Mouse (Mus musculus) urinary bladder, postnatal 4 days (tissue): Measurements from ENCODE around the gene Cyth4.

Experiments used
- DNase-seq, 2 experiments: peaks; one replicate each; pipeline ENCODE4 v3.0.0; 2021 to 2022; ENCODE audit warnings: low spot score in 2 of 2

Gene Cyth4

DNA sequence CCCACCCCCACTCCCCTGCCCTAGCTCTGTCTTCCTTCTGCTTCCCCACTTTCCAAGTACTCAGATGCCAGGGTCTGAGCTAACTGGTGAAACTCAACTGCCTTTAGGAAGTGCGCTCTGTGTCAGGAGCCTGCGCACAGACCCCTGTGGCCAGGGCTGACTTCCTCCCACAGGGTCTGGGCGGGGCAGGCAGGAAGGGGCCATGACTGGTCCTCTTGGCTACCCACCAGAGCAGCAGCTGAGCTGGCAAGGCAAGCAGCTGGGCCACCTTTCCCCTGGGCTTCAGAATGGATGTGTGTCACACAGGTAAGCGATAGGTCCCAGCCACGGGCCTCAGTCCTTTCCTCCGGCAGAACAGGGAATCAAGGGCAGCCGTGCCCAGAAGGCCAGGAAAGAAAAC is at the start of gene Cyth4:
TSS of gene Cyth4 (plus strand) at position 134 of the 400 bp plus-strand sequence.
- DNase-seq: no peak

DNA sequence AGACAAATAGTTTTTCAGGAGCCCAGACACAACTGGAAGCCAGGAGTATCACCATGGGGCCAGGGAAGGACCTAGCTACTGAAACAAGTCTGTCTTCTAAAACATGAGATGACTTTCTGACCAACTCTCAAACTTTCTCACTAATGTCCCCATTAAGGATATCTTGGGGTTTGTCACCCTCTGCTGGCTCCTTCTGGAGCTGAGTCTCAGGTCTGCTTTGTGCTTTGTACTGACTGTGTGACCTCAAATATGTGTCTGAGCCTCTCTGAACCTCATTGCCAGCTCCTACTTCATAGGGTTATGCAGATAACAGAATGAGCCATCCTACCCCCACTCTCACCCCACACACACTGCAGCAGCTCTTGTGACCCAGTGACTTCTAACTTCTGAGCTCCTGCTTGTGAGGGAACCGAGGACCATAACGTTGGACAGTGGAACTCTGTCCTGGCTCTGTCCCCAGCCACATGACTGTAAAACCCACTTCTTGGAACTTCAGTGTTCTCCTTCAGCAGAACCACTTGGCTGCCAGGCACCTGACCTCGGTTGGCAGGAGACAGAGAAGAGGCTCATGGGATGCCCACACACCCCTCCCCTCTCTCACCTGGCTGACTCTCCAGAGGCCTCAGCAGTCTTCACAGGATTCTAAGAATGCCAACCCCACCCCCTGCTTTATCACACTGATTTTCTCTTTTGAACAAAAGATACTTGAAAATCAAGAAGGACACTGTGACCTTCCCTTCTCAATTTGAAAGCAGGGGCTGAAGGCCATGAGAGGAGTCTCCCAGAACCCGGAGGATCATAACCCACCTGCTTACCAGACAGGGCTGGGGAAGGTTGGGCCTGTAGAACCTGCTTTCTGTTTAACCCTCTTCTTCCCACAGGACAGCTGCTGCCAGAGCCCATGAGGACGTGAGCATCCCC is 49.2 kb upstream of the Cyth4 start:
- DNase-seq: no peak

DNA sequence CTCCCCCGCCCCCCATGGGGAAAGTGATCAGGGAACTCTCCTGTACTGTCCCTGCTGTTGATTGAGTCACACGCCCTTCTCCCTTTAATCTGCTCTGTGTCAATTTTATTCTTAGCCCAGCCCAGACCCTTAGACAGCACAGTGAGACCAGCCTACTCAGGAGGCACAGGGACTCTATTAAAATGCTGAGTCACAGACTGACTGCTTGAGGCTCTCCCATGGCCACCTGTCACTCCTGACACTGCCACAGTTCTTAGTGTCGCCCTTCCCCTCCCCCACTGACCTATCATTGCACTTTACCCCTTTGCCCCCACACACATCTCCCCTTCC is 48.5 kb upstream of the Cyth4 start:
- DNase-seq: no peak

DNA sequence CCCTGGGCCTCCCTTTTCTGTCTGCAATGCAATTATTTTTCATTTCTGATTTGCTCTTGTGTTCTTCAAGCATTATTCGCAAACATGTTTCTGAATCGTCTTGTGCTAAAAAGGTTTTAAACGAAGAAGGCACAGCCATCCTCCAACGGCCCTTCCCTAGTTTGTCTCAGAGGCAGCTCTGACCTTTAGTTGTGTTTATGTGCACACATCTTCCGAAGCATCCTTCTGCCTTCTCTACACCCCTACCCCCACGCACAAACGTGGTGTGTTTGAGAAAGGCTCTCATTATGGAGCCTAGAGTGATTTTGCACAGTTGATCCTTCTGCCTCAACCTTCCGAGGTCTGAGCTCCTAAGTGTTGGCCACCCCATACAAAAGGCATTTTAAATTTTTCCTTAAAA is 48.1 kb upstream of the Cyth4 start:
- DNase-seq: no peak

DNA sequence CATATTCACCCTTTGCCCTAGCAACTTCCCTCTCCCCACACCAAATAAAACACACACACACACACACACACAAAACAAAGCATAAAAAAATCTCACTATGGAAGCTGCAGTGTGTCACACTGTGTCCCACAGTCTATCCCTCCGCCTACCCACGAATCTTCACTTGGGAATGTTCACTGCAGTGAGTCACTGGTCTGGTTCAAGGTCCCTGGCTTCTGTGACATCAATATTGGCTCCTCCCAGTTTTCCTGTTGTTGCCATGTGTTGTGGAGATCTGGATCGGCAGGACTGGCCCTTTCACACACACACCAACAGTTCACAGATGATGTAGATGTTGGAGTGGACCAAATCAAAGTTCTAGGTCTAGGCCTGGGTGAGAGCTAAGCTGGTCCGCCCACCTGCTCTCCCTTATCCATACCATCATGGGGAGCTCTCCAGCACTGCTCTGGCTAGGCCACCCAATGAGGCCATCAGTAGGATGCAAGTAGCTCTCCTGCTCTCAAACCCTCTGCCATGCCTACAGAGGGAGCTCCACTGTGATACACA is 47.6 kb upstream of the Cyth4 start:
- no peak for DNase-seq

DNA sequence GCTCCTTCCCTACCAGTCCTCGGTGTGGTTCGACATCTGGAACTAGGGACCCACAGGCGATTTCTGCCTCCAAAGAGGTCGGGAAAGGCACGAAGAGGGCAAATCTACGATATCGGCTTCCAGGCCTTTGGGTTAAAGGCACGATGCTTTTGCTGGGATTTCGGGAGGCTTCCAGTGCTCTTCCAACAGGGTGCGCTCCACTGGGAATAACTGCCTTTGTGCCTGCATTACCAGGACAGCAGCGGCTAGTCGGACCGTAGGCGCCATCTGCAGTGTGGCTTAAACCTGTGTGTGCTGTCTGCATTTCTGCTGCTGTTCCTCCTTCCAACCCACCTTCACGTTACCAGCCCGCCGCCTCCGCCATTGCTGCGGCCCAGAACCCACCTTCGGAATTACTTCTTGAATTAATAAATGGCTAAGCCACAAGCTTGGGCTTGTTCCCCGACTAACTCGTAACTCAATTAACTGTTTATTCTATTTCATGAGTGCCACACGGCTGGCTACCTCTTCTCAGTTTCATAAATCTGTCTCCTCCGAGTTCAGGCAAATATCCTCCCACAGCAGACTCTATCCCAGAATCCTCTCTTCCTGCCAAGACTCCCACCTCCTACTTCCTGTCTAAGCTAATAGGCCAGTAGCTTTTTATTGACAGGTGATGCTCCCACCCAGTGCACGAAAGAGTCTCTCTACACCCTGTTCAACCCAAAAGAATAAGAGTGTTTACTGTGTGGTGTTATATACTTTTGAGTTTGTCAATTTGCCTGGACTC is 42.1 kb upstream of the Cyth4 start:
- DNase-seq: no peak

DNA sequence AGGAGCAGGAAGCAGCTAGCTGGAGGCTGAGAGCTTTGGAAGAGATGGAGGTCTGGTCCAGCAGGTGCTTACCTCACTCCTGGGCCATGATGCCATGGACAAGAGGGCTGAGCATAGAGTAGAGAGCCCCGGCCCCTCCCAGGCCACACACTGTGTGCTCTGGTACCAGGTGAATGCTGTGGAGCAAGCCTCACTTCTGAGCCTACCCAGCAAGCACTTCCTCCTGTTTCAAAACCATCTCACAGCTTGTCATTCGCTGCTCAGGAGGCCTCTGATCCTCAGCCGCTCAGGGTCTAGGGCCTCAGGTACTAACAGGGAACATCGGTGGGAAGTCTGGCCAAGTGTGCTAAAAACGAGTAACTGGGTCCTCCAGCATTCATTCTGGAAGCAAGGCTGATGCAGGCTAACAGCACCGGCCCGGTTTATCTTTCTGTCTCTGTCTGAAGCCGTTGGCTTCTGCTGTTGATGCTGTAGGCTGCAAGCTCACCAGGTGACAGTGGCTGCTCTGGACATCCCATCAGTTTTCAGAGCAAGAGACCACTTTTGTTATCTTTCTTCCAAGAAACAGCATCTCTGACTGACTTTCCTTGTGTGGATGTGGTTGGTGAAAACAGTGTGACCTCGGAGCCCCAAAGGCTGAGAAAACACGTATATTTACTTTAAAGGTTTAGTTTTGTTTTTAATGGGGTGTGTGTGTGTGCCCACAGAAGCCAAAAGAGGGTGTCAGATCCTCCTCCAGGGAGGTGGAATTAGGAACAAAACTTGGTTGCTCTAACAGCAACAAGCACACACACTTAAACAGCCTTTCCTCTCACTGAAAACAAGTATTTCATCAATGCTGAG is 38.9 kb upstream of the Cyth4 start:
- no peak for DNase-seq

DNA sequence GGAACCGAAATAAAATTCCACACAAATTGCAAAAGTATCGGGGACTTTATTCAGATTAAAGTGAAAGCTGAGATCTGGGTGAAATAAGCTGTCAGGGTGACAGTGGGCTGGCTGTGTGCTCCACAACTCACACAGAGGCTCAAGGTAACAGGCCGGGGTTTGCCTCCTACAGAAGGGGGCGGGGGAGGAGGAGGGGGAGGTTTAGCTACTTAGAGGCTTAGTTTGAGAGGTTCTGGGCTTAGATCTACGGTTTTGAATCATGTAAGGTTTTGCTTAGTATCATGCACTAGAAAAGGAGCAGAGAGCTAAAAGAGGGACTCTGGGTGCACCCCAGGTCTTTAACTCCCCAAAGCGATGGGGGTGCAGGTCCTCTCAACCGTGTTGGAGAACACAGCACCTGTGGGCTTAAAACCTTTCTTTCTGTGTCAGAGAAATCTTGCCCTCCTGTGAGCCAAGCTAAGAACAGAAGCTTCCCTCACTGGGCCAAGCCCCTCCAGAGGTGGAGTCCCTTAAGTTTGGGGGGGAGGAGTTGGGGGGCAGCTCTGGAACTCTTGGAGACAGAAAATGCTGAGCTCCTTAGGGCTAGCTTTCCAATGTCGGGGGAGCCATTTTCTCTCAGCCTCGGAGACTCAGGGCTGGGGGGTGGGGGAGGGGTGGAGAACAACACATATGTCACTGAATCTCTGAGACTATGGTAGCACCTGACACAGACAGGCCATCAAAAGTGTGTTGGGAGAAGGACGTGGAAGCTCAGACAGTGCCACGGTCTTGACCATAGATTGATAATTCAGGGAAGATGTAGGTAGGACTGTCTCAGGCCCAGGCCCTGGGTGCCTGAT is 37.5 kb upstream of the Cyth4 start:
- DNase-seq: no peak

DNA sequence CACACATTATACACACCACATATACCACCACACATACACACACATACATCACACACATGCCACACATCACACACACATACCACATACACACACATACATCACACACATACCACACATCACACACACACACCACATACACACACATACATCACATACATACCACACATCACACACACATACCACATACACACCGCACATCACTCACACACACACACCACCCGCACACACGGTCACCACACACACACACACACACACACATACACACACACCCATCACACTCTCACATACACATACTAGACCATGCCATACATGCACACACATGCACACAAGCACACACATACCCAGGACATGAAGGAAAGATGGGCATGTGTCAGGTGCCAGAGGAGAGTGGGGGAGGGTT is 33.5 kb upstream of the Cyth4 start:
- DNase-seq: no peak

DNA sequence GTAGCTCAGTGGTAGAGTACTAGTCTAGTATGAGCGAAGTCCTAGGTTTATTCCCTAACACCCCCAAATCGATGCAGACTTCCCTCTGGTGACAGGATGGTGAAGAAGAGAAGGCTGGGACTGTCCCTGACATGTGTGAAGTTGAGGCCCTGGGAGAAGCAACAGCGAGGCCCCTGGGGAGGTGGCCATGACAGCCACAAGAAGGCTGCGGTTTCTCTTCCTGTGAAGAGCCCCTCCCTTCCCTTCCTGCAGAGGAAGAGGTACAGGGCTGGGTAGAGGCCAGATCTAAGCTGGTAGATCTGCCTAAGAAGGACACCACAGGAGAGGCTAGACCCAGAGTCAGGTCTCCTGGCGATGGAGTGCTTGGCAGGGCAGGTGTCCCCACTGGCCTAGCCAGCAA is 32.9 kb upstream of the Cyth4 start:
- no peak for DNase-seq

DNA sequence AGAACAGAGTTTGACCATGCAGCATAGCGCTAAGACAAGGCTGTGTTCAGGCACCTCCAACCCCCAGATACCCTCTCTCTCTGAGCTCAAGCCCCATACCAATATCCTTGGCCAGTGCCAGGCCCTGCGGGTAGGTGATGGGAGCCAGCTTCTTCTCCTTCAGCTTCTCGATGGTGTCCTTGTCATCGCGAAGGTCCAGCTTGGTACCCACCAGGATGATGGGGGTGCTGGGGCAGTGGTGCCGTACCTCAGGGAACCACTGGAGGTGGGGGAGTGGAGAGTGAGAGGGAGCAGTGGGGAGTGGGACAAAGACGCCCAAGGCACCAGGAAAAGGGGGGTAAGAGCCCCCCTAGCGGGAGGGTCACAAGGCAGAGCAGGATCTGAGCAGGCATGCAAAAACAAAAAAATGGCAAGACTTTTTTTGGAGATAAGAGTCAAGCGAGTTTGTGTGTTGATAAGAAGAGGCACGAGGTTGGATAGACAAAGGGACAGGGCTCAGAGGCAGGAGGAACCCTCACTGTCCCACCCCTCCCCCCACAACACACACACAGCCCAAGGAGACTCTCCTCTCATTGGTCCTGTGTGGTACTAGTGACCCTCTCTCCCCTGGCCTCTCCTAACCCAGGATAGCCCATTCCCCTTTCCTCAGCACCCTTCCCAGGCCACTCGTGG is 31.9 kb upstream of the Cyth4 start:
- no peak for DNase-seq

DNA sequence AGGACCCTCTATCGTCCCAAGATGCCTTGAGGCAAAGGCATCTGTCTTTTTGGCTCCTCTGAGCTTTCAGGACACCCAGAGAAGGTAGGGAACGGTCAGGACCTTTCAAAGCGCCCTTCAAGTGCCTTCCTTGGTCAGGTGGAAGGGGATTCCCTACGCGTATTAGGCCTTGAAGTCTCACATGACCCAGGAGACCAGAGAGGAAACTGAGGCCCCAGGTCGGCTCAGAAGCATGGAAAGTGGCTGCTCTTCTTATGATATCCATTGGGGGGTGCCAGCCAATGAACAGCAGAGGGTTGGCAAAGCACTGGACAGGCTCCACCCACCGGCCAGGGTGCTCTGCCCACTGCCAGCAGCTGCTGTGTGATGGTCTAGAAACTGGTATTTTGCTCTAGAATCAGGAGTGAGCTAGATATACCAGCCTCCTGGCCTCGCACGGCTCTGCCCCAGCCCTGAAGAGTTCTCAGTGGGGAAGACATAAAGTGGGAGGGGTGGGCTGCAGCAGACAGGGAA is 29.2 kb upstream of the Cyth4 start:
- DNase-seq: no peak

DNA sequence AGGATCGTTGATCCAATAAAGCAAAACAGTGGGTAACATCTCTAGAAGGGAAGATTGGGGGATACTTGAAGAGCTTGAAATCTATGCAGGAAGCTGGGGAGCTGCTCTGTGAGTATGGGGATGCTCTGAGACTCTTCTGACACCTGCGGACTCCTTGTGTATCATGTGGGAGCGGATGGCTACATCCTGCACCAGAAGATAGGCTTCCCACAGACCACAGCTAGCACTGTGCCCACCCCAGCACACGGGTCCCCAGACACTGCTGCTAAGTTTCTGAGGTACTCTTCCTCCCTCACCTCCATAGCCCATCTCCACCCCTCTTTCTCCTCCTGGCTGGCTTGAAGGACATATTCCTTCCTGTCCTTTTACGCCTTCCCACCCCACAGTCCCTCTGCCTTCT is 26.7 kb upstream of the Cyth4 start:
- DNase-seq: no peak

DNA sequence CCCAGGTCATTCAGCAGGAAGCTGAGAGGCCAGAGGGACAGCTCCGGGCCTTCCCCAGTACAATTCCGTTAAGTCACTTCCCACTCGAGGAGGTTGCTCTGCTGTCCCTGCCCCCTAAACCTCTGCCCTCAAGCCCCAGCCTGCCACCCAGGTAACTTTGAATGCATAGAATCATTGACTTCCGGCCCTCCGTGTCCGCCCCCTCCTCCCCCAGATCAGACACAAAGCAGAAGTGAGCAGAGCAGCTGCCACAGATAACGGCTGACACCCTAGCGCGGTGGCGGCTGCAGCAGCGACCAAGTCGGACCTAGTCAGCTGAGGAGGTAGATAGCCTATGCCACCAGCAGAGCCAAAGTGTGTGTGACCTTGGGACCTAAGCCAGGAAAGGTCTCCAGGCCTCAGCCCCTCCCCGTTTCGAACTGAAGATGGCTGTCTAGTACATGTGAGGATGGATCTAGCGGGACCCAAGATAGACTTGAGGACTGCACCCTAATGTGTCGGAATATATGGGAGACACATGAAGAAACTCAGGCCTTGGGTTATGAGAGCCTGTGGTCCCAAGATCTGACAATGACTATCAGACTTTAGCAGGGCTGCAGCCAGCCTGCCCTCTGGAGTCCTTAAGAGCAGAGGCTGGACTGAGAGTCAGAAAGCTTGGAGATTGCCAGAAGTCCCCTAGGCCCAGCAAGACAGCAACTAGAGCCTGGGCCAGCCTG is 25.1 kb upstream of the Cyth4 start:
- DNase-seq: no peak

DNA sequence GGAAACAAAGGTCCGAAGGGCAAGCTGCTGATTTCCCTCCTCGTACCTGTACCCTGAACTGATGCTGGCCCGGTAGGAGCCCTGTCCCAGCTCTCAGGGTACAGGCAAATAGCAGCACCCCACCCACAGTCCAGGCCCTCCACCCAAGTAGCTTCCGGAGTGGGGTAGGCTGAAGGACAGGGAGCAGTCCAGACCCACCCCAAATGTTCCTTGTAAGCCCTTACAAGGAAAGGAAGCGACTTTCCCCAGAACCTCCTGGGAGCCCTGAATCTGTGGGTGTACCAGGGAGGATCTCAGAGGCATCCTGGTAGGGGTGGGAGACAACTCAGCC is 24.6 kb upstream of the Cyth4 start:
- no peak for DNase-seq

DNA sequence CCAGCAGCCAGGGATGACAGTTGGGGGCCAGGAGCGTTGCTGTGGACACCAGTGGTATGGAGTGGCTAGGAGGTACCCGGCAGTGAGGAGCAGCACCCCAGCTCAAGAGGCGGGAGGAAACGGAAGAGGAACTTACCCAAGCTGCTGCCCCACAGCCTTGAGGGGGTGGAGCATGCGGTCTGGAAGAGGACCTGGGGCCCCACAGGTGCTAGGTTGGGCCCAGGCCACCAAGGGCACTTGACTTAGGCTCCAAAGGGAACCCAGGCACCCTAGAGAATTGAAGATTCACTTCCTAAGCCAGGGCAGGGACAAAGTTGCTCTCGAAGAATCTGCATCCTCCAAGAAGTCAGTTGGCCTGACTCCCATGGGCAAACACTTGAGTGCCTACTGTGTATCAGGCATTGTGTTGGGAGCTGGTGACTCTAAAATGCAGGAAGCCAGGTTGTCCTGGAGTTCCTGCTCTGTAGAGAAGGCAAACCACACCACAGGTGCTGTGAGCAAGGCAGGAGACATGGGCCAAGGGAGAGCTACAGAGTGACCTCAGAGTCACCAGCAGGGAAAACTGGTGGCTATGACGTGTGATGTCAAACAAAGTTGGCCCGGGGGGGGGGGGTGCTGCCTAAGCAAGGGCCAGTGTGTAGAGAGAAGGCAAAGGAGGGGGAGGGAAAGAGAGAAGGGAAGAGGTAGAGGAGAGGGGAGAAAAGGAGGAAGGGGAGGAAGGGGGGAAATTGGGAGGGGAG is 24.0 kb upstream of the Cyth4 start, which contains the start of gene Rac2:
TSS of gene Rac2 (minus strand) at position 126 of the 740 bp plus-strand sequence.
- DNase-seq: no peak

DNA sequence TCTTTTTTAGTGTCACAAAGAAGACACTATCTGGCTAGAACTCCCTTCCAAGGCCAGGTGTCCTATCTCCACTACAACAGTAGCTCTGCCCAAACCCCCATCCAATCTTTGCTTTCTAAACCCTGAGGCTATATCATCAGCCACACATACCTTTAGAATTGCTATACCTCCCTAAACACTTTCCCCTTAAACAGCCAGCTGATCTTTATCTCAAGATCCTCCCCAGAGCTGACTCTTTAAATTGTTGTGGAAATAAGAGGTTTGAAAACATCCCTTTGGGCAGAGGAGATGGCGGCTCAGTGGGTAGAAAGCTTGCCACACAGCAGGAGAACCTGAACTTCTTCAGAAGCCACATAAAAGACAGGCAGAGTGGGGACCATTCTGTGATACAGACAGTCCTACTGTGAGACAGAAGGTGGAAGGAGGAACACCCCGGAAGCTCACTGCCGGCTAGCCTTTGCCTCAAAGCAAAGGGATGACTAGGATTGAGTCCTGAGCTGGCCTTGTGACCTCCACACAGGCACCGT is 20.5 kb upstream of the Cyth4 start:
- no peak for DNase-seq

DNA sequence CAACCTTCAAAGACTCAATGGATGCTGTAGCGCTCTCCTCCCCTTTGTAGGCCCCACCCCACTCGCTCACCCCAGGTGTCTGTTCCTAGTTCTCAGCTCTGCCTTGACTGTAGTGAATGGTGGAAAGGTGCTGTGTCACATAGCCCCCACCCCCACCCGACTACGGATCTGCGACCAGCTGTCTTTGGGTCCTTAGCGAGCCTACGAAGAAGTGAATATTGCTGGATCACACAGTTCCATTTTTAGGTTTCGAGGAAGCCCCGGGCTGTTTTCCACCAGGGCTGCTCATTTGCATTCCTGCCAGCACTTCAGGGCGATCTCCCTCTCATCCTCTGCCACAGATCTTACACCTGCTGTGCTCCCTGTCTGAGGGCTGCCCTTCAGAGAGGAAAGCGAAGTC is 13.5 kb upstream of the Cyth4 start:
- DNase-seq: no peak

DNA sequence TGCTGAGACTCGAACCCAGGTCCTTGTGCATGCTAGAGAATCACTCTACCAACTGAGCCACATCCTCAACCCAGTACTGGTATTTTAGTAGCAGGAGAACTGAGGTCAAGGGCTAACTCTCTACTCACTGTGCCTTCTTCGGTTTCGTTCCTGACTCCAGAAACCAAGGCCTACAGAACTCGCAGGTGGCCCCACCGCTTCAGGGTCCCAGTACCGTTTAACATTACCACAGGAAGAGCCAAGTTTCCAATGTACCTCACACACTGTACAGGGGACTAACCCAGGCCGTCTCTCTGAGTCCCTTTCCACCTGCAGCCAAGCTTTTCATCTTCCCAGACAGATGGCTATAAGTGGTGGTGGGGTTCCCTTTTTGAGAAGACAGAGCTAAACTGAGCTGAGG is 11.4 kb upstream of the Cyth4 start:
- DNase-seq: no peak
